15 mouse cellular contexts compared by ENCODE assay signal in the genomic region with DNA sequence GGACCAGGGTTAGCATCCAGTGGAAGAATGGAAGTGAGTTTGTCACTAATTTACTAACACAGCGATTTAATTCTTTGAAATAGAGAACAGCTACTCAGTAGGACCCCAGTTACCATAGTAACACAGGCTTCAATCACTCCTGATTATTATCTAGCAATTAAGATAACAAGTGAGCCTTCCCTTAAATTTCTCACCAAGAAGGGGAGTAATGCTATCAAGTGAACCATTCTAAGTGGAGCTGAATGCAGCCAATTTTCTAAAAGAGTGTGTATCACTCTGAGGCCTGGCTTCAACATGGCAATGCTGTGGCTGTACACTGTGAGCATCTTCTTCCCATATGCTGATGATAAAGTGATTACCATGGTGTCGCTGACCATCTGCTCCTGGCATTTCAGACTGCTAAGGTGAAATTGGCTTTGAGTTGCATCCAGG.
A peak's percentile ranks its signal among the peaks of the same experiment; 100 is the strongest.
DNase-seq lines count a peak whose midpoint lies in the region; ATAC-seq lines count a peak whose summit lies in the region.
"Had no signal": no experiment of that assay in that cellular context is flagged by ENCODE, and none has a peak within 500 bp of the region (broad histone marks: within the 10 kb centered on the region; RNA-seq: fewer than 3 reads in every experiment).

No protein-coding gene starts in this region.

- intact Hi-C loops in left cerebral cortex, postnatal 4 days (cut with DNase I) = no loop called here

- no peaks in the 10 kb centered on the region for H3K9me3 ChIP-seq in hindbrain, embryonic 14.5 days (ENCODE audit: control insufficient read depth, low read length)
- H3K9me3 ChIP-seq: limb, embryonic 13.5 days had no signal

- H3K4me1 ChIP-seq in hindbrain, embryonic 14.5 days (replicated peaks; ENCODE audit: control insufficient read depth, insufficient read depth, low read length) = 0 out of 2 replicates have a peak, but pooled peaks cover 5% of the 10 kb centered on the region
- H3K4me1 ChIP-seq: limb, embryonic 13.5 days had no signal

- H3K4me2 ChIP-seq in hindbrain, embryonic 14.5 days (replicated peaks) = no peak overlapping the region
- H3K4me2 ChIP-seq: limb, embryonic 13.5 days had no signal

- H3K36me3 ChIP-seq in hindbrain, embryonic 14.5 days (replicated peaks; ENCODE audit: control insufficient read depth, insufficient read depth) = no peaks in the 10 kb centered on the region
- H3K36me3 ChIP-seq: limb, embryonic 13.5 days had no signal

- H3K4me3 ChIP-seq in hindbrain, embryonic 14.5 days (replicated peaks; ENCODE audit: low read length) = no peak overlapping the region
- H3K4me3 ChIP-seq: limb, embryonic 13.5 days had no signal

- no peak for ATAC-seq in cerebellum, adult (ENCODE audit: insufficient number of reproducible peaks, low FRiP score, low TSS enrichment)
- peak; percentile 70; the same call in 1 of the 2 replicates for ATAC-seq in hindbrain, embryonic 14.5 days (ENCODE audit: low FRiP score)
- ATAC-seq: inflammation-experienced regulatory T-cells, adult 6 months; liver, postnatal 0 days had no signal

- DNase-seq in cerebellum, adult 9-10 months = peak; percentile 9
- DNase-seq in left cerebral cortex, postnatal 4 days = peak; percentile 40
- DNase-seq in left cerebral cortex, adult 9 months (ENCODE audit: low spot score in 2 of 2) = no peak
- peak; percentile 55 for DNase-seq in hindbrain, embryonic 14.5 days (ENCODE audit: low spot score)
- peak; percentile 36 for DNase-seq in retina, embryonic 14.5 days (ENCODE audit: low spot score)
- DNase-seq in right cerebral cortex, postnatal 25 days = no peak
- DNase-seq in spleen, postnatal 10 days (ENCODE audit: low spot score in 2 of 2) = no peak
- DNase-seq: embryo, embryonic 11 days; heart, adult 18-20 months; liver, postnatal 0 days; lung, postnatal 36 days; thymus, postnatal 25 days had no signal

- H3K9ac ChIP-seq in hindbrain, embryonic 14.5 days = no peak overlapping the region
- H3K9ac ChIP-seq: limb, embryonic 13.5 days; liver, postnatal 0 days had no signal

- peak overlapping the region; percentile 18; the same call in 1 of the 2 replicates for H3K27ac ChIP-seq in hindbrain, embryonic 14.5 days
- H3K27ac ChIP-seq: limb, embryonic 13.5 days had no signal

- 42% methylated on average over 2 of the region's 2 CpGs for WGBS in hindbrain, embryonic 14.5 days

- no peaks in the 10 kb centered on the region for H3K27me3 ChIP-seq in hindbrain, embryonic 14.5 days (ENCODE audit: control insufficient read depth, insufficient read depth, low read length)
- H3K27me3 ChIP-seq: limb, embryonic 13.5 days had no signal

Comparison
In these comparisons a context has a peak if more than half of its experiments do, and no peak if none do; other contexts are left out.
1. DNase-seq: peak in cerebellum, adult 9-10 months (single experiment), left cerebral cortex, postnatal 4 days (single experiment), hindbrain, embryonic 14.5 days (single experiment) and retina, embryonic 14.5 days (single experiment); none in left cerebral cortex, adult 9 months (0 of 2), right cerebral cortex, postnatal 25 days (single experiment) and spleen, postnatal 10 days (0 of 2).